Mouse (Mus musculus): ENCODE results near the gene Gm3448. TPM values are rescaled to one million over a fixed set of nuclear protein-coding genes. Genes with fewer than 3 reads are reported as not detected.
A peak's percentile ranks its signal among the peaks of the same experiment; 100 is the strongest.
"Not testable (repeated sequence)": the region's sequence is repeated elsewhere in the genome, so short reads cannot be mapped to it uniquely, and the experiment has no call there.

Gene Gm3448
- 1 to 10 TPM; 6.9 to 9.3 (median 8.1) TPM for total RNA-seq (2022)

DNA sequence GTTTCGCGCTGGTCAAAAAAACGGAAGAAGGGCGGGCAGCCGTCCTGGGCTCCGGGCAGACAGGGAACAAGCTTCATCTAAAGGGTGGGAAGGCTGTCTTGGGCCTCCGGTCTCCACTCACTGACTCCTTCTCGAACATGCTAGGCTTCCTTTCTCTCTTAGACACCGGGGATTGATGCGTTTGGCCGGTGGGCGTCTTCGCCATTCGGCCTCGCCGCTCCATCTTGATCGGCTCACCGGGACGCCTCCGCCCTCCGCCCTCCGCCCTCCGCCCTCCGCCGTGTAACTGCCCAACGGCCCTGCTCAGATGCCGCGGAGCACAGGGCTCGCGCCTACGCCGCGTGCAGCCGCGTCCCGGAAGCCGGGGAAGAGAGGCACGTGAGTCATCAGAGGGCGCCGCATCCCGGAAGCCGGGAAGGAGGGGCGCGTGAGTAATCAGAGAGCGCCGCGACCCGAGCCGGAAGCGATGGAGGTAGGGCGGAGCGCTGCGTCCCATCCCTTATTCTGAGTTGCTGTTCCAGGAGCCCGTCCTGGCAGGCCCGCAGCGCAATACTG lies at the start of gene Gm3448, which contains the start of the genes Ermard and Tcte3:
TSS of gene Gm3448 (minus strand) at position 363 of the 555 bp plus-strand sequence.
TSS of gene Ermard (plus strand) at position 34 of the 555 bp plus-strand sequence.
TSS of gene Tcte3 (minus strand) at position 314 of the 555 bp plus-strand sequence.
- DNase-seq (ENCODE audit: low spot score in 2 of 2) = peak in 1 of 2 experiments; percentile 13

DNA sequence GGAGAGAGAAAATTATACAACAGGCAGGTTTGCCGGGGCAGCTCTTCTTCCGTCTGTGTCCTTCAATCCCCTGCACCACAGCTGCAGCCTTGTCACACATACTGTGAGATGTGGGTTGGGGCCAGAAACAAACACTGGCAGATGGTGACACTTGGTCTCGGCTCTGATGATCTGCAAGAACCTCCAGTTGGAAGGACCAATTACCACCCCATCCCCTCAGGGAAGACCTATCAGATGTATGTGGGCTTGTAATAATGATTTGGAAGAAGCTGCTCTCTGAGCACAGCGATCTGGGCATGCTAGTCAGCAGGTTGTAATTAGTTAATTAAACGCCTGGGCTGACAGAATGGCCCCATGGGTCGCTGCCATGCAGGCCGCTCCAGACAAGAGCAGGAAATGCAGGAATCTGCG lies 47.3 kb upstream of the Gm3448 start:
- no peak for DNase-seq (ENCODE audit: low spot score in 2 of 2)

DNA sequence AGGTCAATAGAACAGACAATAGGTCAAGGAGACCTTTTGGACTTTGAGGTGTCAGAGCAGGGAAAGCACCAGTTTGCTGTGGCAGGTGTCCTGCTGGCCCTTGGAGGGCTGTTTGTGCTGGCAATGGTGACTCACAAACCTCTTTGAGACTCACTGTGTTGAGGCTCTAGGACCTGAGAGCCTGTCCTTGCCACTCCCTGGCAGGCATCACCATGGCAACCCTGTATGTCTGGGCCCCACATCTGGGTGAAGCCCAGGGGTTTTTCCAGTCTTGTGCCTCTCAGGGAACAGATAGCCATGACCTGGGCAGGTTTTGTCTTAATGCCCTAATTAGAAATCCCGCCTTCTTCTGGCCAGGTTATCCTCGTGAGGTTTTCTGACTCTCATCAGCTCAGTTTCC lies 46.8 kb upstream of the Gm3448 start:
- no peak for DNase-seq (ENCODE audit: low spot score in 2 of 2)

DNA sequence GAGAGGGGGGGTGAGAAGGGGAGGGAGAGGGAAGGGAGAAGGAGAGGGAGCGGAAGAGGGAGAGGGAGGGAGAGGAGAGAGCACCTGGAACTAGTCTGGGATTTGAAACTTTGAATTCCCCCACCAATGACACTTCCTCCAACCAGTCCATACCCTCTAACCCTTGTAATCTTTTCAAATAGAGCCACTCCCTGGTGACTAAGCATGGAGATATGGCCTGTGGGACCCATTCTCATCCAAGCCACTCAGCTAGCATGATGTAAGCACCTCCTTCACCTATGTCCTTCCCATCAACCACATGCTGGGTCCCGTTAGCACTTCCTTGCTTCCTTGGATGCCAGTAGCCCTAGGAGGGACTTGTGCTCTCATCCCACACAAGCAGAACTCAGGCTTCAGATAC lies 43.7 kb upstream of the Gm3448 start:
- no peak for DNase-seq (ENCODE audit: low spot score in 2 of 2)

DNA sequence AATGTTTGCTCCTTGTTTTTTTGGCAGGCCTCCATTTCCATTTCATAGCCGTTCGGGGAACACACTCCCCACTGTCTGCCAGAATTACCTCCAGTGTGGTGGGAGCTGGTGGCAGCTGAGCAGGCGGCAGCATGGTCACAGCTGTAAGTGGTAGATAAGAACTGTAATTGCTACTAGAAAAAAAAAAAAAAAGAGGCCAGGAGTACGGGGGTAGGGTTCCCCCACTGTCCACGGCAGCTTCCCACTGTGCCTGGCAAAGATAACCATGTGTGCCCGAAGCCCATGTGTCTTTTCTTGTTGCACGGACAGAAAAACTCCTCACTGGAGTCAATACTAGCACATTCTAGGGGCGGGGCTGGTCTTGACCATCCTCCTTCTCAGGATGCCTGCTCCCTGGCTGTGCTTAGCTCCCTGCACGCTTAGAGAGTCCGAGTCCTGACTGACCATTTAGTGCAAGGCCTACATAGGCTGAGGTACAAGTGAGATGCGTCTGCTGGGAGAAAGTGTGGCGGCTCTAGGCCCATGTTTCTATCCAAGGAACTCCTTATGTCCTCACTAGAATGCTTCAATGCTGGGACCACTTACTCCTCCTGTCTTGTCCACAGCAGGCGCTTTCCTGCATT lies 43.0 kb upstream of the Gm3448 start:
- no peak for DNase-seq (ENCODE audit: low spot score in 2 of 2)

DNA sequence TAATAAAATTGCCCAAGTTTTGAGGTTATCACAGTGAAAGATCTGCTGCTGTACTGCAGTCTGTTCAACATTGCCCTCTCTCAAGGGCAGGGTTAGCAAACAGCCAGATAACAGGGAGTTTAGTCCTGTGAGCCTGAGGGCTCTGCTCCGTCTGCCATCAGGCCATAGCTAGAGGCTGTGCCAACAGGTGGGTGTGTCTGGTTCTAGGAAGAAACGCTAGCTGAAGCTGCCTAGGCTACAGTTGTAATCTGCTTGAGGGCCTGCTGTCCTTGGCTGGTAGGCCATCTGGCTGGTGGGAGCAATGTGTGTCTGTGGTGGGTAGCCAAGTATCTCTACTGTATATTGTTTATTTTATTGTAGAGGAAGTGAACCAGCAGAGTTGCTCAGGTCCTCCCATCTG lies 36.2 kb upstream of the Gm3448 start:
- DNase-seq (ENCODE audit: low spot score in 2 of 2) = no peak

DNA sequence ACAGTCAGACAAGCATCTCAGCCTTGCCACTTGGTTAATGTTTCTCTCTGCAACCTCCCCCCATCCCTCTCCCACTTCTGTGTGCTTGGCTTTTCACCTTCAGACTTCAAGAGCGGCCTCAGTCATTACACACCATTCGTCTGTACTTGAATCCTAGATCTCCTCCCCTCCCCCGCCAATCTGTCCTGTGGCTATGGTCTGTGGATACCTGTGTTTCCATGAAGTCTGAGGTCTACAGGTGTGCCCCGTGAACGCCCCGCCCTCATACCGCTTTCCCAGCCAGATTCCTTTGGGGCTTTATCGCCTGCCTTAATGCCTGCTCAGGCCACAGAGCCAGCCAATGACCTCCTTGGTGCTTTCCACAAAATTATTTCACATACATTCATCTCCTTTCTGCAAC lies 33.7 kb upstream of the Gm3448 start:
- no peak for DNase-seq (ENCODE audit: low spot score in 2 of 2)

DNA sequence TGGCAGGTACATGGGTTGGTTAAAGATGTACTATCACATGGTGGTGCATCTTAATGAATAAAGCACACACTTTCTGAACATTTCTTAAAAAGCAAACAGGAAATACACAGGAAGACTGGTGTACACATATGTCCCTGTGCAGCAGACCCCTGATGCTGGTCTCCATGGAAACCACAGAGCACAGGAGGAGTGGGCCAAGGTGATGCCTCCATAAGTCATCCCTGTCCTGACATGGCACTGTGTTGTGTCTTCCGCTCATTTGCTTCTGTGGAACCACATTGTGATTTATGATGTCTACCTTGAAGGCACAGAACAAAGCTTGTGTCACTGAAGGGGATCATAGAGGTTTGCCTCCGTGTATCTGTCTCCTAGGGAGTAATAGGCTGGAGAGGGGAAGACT lies 30.9 kb upstream of the Gm3448 start:
- no peak for DNase-seq (ENCODE audit: low spot score in 2 of 2)

DNA sequence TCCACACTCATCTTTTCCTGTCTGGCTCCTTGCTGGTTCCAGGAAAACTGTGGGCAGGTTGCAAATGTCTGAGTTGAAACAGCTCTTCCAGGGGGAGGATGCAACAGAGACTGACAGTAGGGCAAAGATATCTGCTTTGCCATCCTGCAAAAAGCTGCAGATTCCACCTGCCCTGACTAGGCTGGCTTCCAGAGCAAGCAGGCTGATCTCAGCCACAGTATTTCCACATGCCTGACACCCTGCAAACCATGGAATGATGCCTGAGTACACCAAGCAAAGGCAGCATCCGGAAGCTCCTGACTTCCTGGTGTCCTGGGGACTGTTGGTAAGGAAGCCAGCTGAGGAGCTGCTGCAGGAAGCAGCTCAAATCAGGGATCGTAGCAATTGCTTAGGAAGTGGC lies 27.8 kb upstream of the Gm3448 start:
- DNase-seq (ENCODE audit: low spot score in 2 of 2) = no peak

DNA sequence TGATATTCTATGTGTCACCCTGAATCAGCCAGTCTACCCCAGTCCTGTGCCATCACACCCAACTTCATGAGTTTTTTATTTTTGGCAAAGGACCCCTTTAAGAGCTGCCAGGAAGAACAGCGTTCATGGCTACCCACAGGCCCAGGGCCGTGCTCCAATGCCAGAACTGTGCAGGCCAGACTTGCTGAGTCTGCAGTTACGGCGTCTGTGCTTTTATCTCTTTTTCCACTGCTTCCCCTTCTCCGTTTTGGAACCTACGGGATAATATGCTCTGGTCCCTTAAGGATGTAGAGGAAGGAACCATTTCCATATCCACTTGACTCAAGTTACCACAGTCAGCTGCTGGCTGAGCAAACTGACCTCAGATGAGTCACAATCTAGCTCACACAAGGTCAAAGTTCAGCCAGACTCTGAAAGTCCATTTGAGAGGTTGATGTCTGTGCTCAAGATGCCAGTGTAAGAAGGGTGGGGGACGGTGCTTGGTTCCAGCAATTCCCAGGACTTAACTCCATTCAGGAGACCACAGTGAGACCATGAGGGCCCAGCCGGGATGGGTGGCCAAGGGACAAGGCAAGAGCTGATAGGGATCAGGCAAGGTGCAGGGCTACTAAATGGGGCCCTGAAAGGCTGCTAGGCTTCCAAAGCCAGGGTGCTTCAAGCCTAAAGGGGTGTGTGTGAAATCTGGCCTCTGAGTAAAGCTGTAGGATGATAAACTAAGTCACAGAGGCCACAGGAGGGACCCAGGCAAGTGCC lies 26.9 kb upstream of the Gm3448 start:
- DNase-seq (ENCODE audit: low spot score in 2 of 2) = no peak

DNA sequence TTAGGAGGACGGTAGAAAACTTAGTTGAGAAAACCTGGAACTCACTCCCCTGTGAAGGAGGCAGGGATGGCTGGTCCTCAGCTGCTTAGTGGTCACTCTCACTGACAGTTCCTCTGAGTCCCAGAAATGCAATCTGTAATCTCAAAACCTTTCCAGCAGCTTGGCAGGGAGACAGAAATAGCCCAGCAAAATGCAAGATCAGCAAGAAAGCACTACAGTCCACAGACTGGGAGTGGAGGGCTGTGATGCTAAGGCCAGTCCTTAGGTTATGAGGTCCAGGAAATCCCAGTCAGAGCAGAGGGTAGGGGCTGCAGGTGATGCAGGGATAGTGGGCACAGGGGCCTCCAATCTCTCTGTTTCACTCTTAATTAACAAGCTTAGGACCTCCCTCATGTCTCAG lies 25.6 kb upstream of the Gm3448 start:
- DNase-seq (ENCODE audit: low spot score in 2 of 2) = no peak

DNA sequence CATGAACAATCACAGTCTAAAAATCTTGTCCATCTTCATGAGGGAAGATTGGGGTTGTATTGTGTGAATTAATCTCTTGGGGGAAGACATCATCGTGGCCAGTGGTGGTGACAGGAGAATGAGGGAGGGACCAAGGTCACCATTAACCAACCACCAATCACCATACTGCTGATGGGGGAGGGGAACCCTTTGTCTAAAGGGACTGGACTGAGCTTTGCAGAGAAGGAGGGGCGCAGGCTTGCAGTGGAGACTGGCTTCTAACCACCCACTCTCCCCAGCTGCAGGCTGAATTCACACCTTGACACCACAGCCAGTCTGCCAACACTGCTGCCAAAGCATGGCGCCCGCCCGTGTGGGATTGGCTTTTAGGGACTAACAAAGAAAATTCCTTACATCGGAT lies 24.7 kb upstream of the Gm3448 start:
- no peak for DNase-seq (ENCODE audit: low spot score in 2 of 2)

DNA sequence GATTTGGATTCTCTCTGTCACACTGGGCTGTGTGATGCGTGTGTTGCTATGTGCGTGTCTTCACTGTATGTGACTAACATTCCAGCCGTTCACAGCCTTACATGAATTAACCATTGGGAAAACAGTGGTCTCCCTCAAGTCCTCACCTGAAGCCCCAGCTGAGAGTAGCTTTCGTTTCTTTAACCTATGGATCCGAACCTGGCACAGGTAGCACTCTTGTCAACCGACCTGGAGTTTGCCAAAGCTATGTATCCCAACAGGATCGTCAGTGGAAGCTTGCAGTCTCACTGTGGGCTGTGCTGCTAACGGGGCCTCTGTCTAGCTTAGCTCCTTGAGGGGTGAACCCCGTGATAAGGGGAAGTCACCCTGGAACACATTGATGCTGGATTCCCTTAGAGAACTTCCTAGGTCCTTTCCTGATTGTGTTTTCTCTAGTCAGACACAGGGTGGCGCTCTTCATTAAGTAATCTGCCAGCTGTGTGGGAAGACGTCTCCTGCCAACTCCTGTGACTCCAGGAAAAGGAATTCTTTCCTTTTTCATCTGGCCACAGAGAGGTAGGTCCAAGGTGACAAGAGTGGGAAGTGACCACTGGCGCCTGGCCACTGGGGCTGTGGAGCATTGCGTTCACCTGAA lies 24.2 kb upstream of the Gm3448 start:
- DNase-seq (ENCODE audit: low spot score in 2 of 2) = no peak

DNA sequence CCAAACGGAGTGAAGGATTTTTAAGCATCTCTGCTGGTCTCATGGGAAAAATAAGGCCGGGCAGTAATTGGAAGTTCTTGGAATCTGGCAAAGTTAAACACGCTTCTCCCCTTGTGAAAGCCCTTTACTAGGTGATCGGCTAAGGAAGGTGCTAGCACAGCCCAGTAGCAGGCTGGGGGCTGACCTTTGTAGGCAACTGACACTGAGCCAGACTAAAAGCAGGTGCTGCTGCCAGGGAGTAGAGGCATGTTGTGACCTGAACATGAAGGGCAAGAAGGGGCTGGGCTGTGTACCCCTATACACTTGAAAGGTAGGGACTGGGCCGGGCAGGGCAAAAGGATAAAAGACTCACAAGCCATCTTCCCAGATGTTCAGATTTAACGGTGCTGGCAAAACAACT lies 19.0 kb upstream of the Gm3448 start:
- no peak for DNase-seq (ENCODE audit: low spot score in 2 of 2)

DNA sequence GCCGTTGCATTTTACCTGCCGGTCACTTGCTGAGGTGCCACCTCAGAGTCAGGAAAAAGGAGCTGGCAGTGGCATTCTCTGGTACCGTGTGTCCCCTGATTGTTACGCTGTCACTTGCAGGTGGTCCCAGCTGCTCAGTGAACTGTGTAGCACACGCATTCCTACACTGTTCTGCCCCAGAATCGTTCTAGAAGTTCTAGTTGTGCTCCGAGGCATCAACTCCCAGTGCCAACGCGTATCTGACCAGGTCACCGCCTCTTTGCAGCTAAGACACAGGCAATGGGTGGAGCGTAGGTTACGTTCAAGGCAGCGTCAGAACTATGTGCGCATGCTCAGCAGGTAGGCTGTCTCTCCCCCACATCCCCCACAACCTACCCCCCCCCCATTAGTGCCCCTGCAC lies 18.3 kb upstream of the Gm3448 start:
- DNase-seq (ENCODE audit: low spot score in 2 of 2) = no peak

DNA sequence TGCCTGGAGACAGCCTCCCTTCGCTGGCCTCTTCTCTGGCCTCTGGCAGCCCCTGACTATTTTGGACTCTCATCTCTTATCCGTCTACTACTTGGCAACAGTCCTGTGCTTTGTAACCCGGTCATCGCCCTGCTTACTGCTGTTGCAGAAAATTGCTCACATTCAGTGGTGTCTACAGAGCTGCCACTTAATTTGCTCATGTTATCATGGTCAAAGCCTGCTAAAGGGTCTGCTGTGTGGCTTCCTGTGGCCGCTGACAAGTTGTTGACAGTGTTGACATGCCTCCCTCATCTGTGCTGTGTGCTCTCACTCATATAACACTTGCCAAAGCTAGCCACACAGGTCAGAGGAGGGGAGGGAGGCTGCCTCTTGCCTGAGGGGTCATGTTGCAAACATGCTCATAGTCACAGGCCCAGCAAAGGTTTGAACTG lies 16.8 kb upstream of the Gm3448 start:
- no peak for DNase-seq (ENCODE audit: low spot score in 2 of 2)

DNA sequence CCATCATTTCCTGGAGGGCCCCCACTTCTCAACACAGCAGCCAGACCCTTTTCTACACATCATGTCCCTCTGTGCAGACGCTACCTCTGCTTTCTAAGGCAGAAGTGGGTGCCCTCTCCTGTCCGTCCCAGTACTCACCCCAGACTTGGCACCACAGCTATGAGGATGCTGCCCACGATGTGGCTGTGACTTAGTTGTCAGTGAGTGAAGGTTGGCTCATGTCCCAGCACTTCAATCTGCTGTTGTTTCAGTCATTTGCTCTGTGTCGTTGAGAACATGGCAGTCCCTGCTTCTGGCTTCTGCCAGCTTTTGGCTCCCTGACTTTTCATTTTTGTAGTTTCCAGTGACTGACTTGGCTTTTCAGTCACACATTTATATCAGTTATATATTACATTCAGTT lies 14.6 kb upstream of the Gm3448 start:
- DNase-seq (ENCODE audit: low spot score in 2 of 2) = peak in 1 of 2 experiments; percentile 36

DNA sequence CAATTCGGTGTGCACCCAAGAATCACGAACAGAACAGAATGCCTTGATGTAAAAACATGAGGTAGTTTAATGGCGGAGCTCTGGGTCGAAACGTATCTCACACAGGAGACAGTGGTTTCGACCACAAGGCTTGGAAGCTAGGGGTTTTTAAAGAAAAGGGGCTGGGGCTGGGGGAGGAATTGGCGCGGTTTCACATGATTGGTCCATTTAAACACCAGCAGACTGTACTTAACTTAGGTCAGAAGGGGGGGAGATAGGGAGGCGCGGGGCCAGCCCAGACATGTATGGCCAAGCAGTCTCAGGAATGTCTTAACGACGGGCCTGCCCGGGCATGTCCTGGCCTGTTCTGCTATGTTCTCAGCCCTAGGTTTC lies 12.5 kb upstream of the Gm3448 start:
- DNase-seq (ENCODE audit: low spot score in 2 of 2) = peak in 1 of 2 experiments; percentile 6

DNA sequence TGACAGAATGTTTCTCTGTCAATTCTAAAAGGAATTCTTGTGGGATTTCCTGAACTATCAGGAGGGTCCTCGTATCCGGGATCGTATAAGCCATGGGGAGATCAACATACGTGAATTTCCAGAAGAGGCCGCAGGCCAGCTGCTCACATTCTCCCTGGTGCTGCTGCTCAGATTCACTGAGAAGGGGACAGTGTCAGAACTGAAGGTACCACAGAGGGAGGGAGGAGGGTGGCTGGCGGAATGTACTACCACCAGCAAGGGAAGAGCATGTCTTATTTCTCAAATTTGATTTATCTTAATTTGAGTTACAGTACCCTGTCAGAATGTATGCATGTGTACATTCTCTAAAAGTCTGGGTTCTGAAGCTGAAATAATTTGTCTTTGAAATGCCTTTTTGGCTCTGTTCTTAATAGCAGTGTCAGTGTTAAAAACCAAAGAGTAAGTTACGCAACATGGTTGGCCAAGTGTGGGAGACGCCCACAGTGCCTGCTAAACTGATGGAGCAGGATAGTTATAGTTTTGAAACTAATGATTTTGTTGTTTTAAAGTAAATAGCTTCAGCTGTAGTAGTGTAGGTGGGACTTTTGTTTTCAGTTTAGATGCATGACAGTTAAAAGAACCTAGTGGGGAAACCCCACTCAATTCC lies 12.0 kb upstream of the Gm3448 start:
- DNase-seq (ENCODE audit: low spot score in 2 of 2) = peak in 1 of 2 experiments; percentile 2

DNA sequence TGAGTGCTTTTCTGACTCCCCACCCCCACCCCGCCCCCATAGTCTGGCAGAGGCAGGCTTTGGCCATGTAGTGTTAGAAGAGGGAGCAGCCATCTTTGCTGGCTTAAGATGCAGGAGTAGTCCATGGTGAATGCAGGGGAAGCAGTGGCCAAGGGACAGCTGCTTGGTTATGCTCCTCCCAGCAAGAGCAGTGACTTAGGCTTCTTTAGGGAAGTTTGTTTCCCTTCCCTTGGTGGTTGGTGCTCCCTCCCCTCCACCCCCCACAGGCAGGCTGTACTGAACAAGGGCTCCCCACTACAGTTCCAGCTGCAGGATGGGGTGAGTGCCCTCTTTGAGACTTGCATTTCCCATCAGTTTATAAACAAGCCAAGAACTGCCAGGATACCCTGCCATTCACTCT lies 11.4 kb upstream of the Gm3448 start:
- DNase-seq (ENCODE audit: low spot score in 2 of 2) = peak in 1 of 2 experiments; percentile 0

DNA sequence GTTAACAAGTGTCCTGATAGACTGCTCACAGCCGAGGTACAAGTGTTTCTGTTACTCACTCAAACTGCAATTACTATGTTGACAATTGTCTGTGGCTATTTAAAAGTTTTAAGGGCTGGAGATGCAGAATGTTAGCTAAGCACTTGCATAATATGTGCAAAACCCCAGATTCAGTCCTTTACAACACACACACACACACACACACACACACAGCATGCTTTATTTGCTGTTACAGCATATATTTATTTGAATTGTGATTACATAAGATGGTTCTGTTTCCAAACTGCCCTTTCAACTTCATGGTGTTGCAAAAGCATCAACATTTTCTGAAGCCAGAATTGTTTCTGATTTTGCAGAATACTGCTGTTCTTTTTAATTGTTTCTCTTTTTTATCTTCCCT lies 9.0 kb upstream of the Gm3448 start:
- not testable (repeated sequence) for DNase-seq (ENCODE audit: low spot score in 2 of 2)

DNA sequence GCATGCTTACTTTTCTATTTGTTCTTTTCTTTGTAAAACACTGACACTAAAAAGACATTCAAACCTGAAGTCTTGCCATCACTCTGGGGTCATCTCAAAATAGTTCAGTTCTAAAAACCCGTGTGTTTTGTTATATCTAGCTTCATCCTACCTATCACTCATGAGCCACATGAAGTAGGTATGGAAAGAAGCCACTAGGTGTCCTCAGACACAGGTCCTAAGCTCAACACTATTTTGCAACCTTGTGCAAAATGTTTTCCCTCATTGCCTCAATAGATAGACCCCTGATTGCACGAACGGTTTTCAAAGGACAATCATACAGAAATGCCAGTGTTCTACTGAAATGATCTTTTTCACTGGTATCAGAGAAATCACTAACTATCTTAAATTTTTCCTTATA lies 882 bp downstream of the Gm3448 start:
- DNase-seq (ENCODE audit: low spot score in 2 of 2) = not testable (repeated sequence)
